Mouse (Mus musculus): Measurements from ENCODE around the gene Pfn3.

- TF ChIP-seq CTCF (IDR thresholded peaks at IDR 0.05 in 2 of 3, conservative IDR thresholded peaks at IDR 0.05 in 1 of 3; ENCODE audit: control insufficient read depth in 1 of 3, insufficient read depth in 1 of 3, low read depth in 2 of 3, low read length in 3 of 3, poor library complexity in 1 of 3, severe bottlenecking in 1 of 3) (no peak), ZKSCAN1 (IDR thresholded peaks at IDR 0.05; ENCODE audit: low read depth, low read length) (no peak), POLR2AphosphoS2 (IDR thresholded peaks at IDR 0.05; ENCODE audit: low read length) (no peak), USF1 (IDR thresholded peaks at IDR 0.05; ENCODE audit: low read depth, low read length) (no peak), MAZ (IDR thresholded peaks at IDR 0.05; ENCODE audit: low read depth, low read length) (no peak)
These were observed 6.4 kb downstream of the Pfn3 start for GRCm38 (mm10) chr13:55408546-55409120.

All from MEL (cell line).